Mouse (Mus musculus) liver, embryonic 15.5 days (tissue): Measurements from ENCODE around the gene Chil1. TPM values are rescaled to one million over a fixed set of nuclear protein-coding genes. Genes with fewer than 3 reads are reported as not detected.

Experiments
- ATAC-seq: fragments of 200-750 bp; cut with Nextera tagmentation; 2 replicates; pipeline ENCODE4 v1.8.0; 2017; ENCODE audit warnings: moderate number of reproducible peaks, mild to moderate bottlenecking, moderate library complexity; ENCODE audit not compliant: insufficient read depth
- H3K27ac ChIP-seq: fragments of 300-500 bp; sonication (generic); replicated peaks from 2 replicates; pipeline ENCODE4 v1.5.1; 2015; ENCODE audit warnings: mild to moderate bottlenecking, inconsistent platforms
- H3K27me3 ChIP-seq: fragments of 300-500 bp; sonication (generic); 2 replicates; pipeline ENCODE4 v1.6.1; 2015; ENCODE audit warnings: mild to moderate bottlenecking, inconsistent platforms
- H3K36me3 ChIP-seq: fragments of 300-500 bp; sonication (generic); replicated peaks from 2 replicates; pipeline ENCODE4 v1.6.1; 2015; ENCODE audit warnings: moderate library complexity, mild to moderate bottlenecking, inconsistent platforms
- H3K4me1 ChIP-seq: fragments of 300-500 bp; sonication (generic); replicated peaks from 2 replicates; pipeline ENCODE4 v1.6.1; 2015; ENCODE audit warnings: inconsistent platforms
- H3K4me2 ChIP-seq: fragments of 300-500 bp; sonication (generic); 2 replicates; pipeline ENCODE4 v1.6.1; 2015; ENCODE audit warnings: moderate library complexity, mild to moderate bottlenecking, inconsistent platforms
- H3K4me3 ChIP-seq: fragments of 300-500 bp; sonication (generic); replicated peaks from 2 replicates; pipeline ENCODE4 v1.5.1; 2015; ENCODE audit warnings: mild to moderate bottlenecking, inconsistent platforms
- H3K9ac ChIP-seq: fragments of 300-500 bp; sonication (generic); 2 replicates; pipeline ENCODE4 v1.6.1; 2015; ENCODE audit warnings: moderate library complexity, mild to moderate bottlenecking, inconsistent platforms
- H3K9me3 ChIP-seq: fragments of 300-500 bp; sonication (generic); replicated peaks from 2 replicates; pipeline ENCODE4 v1.6.1; 2016; ENCODE audit warnings: inconsistent platforms
- WGBS: fragments of 180-500 bp; shearing (Covaris S2); methylation state at CpG from one replicate; pipeline ENCODE4 v1.1.7; 2015; ENCODE audit warnings: mixed read lengths; ENCODE audit not compliant: insufficient replicate concordance; 5-methylcytosine and 5-hydroxymethylcytosine counted together
- polyA plus RNA-seq: library from polyadenylated mRNA; unstranded; fragments of >200 nt; fragmentation: Nextera tagmentation; extraction: Ambion mirVana; gene quantifications from 2 replicates; pipeline ENCODE4 v1.2.1, GENCODE M21; 2015

The Chil1 gene
- polyA plus RNA-seq, 1 experiment from 2014 or later = 15.1 TPM

DNA sequence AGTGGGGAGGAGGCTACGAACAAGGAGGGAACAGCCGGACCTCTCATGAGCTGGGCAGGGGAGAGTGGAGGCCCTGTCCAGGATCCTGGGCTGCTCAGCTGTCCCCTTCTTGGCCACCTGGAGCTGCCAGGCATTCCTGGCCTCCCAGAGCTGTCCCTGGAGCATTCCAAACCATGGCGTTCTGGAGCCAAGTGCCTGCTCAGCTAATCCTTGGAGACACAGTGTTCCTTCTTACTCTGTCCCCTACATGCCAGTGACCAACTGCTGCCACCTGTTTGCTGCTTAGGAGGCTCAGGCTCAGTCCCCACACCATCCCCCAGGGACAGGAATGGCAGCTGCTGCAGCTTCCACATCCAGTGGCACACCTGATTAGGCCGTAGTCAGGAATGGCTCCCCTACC is 14.0 kb downstream of the Chil1 start:
- ATAC-seq = no peak
- no peaks in the 10 kb centered on the region for H3K9me3 ChIP-seq
- peaks cover 6% of the 10 kb centered on the region; the same call in 1 of the 2 replicates for H3K27me3 ChIP-seq
- WGBS = 66% methylated on average over 4 of the region's 4 CpGs
- H3K36me3 ChIP-seq = no peaks in the 10 kb centered on the region
- H3K4me3 ChIP-seq = no peak overlapping the region
- H3K9ac ChIP-seq = no peak overlapping the region
- H3K27ac ChIP-seq = no peak overlapping the region
- H3K4me2 ChIP-seq = no peak overlapping the region
- peaks cover 4% of the 10 kb centered on the region for H3K4me1 ChIP-seq

GRCm38 (mm10) chr1:134196386-134196785 is 14.4 kb downstream of the Chil1 start:
- Histone ChIP-seq H3K9ac (no peak overlapping the region), H3K4me2 (no peak overlapping the region), H3K4me1 (peaks cover 4% of the 10 kb centered on the region), H3K27ac (no peak overlapping the region), H3K4me3 (no peak overlapping the region), H3K9me3 (no peaks in the 10 kb centered on the region), H3K27me3 (peaks cover 3% of the 10 kb centered on the region; the same call in 1 of the 2 replicates), H3K36me3 (no peaks in the 10 kb centered on the region)
- 28% methylated on average over 4 of the region's 4 CpGs for WGBS
- no peak for ATAC-seq

DNA sequence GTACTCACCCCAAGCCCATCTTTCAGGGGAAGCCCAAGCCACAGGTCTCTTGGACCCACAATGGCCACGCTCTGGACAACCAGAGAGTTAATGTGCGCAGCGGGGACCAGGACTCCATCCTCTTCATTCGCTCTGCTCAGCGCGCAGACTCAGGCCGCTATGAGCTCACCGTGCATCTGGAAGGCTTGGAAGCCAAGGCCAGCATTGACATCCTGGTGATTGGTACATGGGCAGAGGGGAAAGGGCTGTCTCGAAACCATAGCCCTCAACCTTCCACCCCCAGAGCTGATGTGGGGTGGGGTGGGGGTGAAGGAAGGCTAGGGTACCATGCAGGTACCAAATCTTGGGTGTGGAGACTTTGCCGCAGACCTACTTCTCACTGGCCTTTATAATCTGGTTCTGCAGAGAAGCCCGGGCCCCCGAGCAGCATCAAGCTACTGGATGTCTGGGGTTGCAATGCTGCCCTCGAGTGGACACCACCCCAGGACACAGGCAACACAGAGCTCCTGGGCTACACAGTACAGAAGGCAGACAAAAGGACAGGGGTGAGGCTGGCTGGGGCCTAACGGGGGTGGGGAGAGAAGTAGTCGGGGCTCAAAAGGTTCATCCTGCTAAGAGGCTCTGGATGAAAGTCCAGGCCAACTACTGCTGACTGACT is 15.5 kb downstream of the Chil1 start:
- no peak for ATAC-seq

DNA sequence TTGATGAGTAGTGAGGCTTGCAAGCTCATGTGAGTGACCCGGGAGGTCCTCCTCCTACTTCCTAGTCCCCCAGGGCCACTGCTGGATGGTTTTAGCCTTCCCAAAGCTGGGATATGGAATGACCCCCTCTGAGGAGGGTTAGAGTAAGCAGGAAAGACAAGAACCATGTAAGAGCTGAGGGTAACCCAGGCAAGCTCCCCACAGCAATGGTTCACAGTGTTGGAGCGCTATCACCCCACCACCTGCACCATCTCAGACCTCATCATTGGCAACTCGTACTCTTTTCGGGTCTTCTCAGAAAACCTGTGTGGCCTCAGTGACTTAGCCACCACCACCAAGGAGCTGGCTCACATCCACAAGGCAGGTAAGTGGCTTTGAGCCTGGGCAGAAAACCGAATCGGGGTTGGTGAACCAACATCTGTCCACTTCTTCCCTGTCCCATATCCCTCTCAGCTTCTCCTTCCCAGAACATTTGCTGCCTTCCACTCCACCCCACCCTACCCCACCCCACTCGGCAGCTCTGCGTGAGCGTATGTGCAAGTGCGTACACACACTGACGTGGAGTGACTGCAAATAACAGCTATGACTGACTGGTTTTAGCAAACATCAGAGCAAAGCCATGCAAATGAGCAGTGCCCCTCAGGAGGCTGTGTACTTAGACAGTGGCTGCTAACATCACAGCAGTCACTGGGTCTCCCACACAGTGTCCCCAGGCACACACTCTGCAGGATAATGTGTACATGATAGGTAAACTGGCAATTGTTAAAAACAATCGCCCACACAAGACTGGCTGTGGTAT is 16.4 kb downstream of the Chil1 start:
- Histone ChIP-seq H3K4me2 (no peak overlapping the region), H3K4me3 (no peak overlapping the region), H3K27ac (no peak overlapping the region), H3K9ac (no peak overlapping the region), H3K27me3 (no peaks in the 10 kb centered on the region), H3K9me3 (no peaks in the 10 kb centered on the region), H3K4me1 (peaks cover 4% of the 10 kb centered on the region), H3K36me3 (no peaks in the 10 kb centered on the region)
- ATAC-seq = no peak
- WGBS = 64% methylated on average over 12 of the region's 12 CpGs

More for the DNA sequence above, 15.5 kb downstream of the Chil1 start:
- Histone ChIP-seq H3K4me3 (no peak overlapping the region), H3K27ac (no peak overlapping the region), H3K9ac (no peak overlapping the region), H3K4me2 (no peak overlapping the region), H3K9me3 (no peaks in the 10 kb centered on the region), H3K4me1 (peaks cover 4% of the 10 kb centered on the region), H3K27me3 (no peaks in the 10 kb centered on the region), H3K36me3 (no peaks in the 10 kb centered on the region)
- WGBS = 75% methylated on average over 15 of the region's 15 CpGs

- Histone ChIP-seq H3K4me2 (no peak overlapping the region), H3K4me3 (no peak overlapping the region), H3K9ac (no peak overlapping the region), H3K36me3 (no peaks in the 10 kb centered on the region), H3K27ac (no peak overlapping the region), H3K4me1 (peaks cover 10% of the 10 kb centered on the region), H3K27me3 (no peaks in the 10 kb centered on the region), H3K9me3 (no peaks in the 10 kb centered on the region)
- ATAC-seq = no peak
- WGBS = 41% methylated on average over 2 of the region's 2 CpGs
Measured at GRCm38 (mm10) chr1:134200481-134200880, 18.5 kb downstream of the Chil1 start.

DNA sequence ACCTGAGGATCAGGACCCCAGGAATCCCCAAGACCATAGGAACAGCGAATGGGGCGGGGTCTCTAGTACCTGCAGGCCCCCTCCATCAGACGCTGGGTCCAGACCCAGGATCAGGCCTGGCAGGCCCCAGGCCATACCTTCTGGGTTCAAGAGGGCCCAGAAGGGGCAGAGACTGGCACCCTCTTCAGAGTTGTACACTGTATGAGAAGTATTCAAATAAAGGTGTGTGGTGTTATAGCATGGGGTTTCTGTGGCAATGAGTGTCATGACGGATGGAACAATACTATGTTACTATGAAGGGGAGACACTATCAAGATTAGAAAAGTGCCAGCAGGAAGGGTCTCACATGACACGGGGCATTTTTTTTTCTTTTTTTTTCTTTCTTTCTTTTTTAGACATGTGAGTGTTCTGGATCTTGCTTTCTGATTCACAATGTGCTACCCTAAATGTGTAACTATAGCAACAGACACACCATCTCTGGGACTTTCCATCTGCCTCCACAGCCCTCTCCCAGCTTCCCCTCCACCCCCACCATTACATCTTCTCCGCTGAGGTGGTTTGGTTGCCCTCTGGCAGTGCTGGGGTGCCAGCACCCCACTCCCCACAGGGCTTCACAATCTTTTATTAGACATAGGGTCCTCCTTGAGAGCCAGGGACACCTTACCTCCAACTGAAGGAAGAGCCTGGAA is 19.2 kb downstream of the Chil1 start:
- Histone ChIP-seq H3K4me2 (no peak overlapping the region), H3K9ac (no peak overlapping the region), H3K36me3 (no peaks in the 10 kb centered on the region), H3K9me3 (no peaks in the 10 kb centered on the region), H3K4me1 (peaks cover 14% of the 10 kb centered on the region), H3K27me3 (no peaks in the 10 kb centered on the region), H3K4me3 (no peak overlapping the region), H3K27ac (no peak overlapping the region)
- WGBS = 64% methylated on average over 6 of the region's 6 CpGs
- no peak for ATAC-seq

GRCm38 (mm10) chr1:134201751-134202420 is 19.9 kb downstream of the Chil1 start:
- Histone ChIP-seq H3K4me2 (no peak overlapping the region), H3K9me3 (no peaks in the 10 kb centered on the region), H3K4me1 (peaks cover 21% of the 10 kb centered on the region), H3K36me3 (no peaks in the 10 kb centered on the region), H3K27ac (no peak overlapping the region), H3K9ac (no peak overlapping the region), H3K27me3 (no peaks in the 10 kb centered on the region), H3K4me3 (no peak overlapping the region)
- WGBS = 45% methylated on average over 3 of the region's 3 CpGs
- ATAC-seq = no peak

DNA sequence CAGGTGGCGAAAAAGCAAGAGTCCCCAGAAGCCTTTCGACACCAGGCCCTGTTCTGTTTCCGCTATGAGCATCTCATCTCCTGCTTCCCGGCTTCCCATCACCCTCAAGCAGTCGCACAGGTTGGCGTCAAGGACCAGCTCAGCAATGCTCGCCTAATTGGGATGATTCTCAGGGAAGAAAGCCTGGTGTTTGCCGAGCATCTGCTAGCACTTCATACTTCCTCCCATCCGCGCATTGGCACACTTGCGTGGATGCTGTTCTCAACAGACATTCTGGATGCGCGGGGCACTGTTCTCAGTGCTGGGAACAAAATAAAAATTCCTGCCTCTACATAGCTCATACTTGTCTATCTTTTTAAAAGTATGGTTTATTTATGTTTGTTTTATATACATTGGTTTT is 22.3 kb downstream of the Chil1 start:
- no peaks in the 10 kb centered on the region for H3K27me3 ChIP-seq
- H3K36me3 ChIP-seq = no peaks in the 10 kb centered on the region
- H3K4me1 ChIP-seq = peaks cover 21% of the 10 kb centered on the region
- H3K4me3 ChIP-seq = no peak overlapping the region
- H3K9ac ChIP-seq = no peak overlapping the region
- no peak overlapping the region for H3K4me2 ChIP-seq
- WGBS = 80% methylated on average over 13 of the region's 13 CpGs
- no peak overlapping the region for H3K27ac ChIP-seq
- ATAC-seq = no peak
- no peaks in the 10 kb centered on the region for H3K9me3 ChIP-seq

- Histone ChIP-seq H3K9me3 (no peaks in the 10 kb centered on the region), H3K9ac (no peak overlapping the region), H3K4me1 (peaks cover 21% of the 10 kb centered on the region), H3K4me2 (peak overlapping the region; percentile 15; the same call in 1 of the 2 replicates), H3K36me3 (no peaks in the 10 kb centered on the region), H3K27ac (no peak overlapping the region), H3K4me3 (no peak overlapping the region), H3K27me3 (peaks cover 3% of the 10 kb centered on the region; the same call in 1 of the 2 replicates)
- 11% methylated on average over 9 of the region's 9 CpGs for WGBS
- peak; percentile 67 for ATAC-seq
Measured at GRCm38 (mm10) chr1:134205296-134206018, 23.5 kb downstream of the Chil1 start.

GRCm38 (mm10) chr1:134206085-134206484 is 24.1 kb downstream of the Chil1 start:
- ATAC-seq = no peak
- H3K9me3 ChIP-seq = no peaks in the 10 kb centered on the region
- H3K36me3 ChIP-seq = no peaks in the 10 kb centered on the region
- WGBS = 16% methylated on average over 5 of the region's 5 CpGs
- H3K27ac ChIP-seq = no peak overlapping the region
- H3K4me2 ChIP-seq = peak overlapping the region; percentile 15; the same call in 1 of the 2 replicates
- H3K4me1 ChIP-seq = peaks cover 21% of the 10 kb centered on the region
- H3K9ac ChIP-seq = no peak overlapping the region
- no peak overlapping the region for H3K4me3 ChIP-seq
- peaks cover 9% of the 10 kb centered on the region for H3K27me3 ChIP-seq
